Mouse (Mus musculus): ENCODE results near the gene Dhx8.

GRCm38 (mm10) chr11:101813259-101813658, 80.5 kb downstream of the Dhx8 start:
- no peak for TF ChIP-seq GATA1 (IDR thresholded peaks at IDR 0.05; ENCODE audit: borderline replicate concordance, low read length)
- no peak for TF ChIP-seq FLI1 (IDR thresholded peaks at IDR 0.05; ENCODE audit: low read length)

Measured in megakaryocyte, embryonic 14.5 days (primary cell).